17 mouse cellular contexts compared by ENCODE assay signal in the genomic region with DNA sequence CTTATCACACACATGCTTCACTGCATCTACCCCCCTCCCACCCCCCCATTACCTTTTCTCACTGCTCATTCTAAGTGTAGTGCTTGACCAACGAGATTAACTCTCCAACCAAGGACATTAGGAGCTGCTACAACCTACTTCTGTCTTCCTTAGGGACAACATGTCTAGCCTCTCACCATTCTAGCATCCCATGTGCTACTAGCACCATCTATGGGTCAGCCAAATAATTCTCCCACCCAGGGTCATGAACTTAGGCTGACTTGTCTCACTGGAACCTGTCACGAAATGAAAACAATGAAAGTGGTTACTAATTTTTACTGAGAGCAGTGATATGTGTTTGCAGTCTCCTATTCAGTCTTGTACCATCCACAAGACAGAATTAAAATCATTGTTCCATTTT.
DNase-seq lines count a peak whose midpoint lies in the region; ATAC-seq and TF ChIP-seq lines count a peak whose summit lies in the region.
"Had no signal": no experiment of that assay in that cellular context is flagged by ENCODE, and none has a peak within 500 bp of the region (broad histone marks: within the 10 kb centered on the region; RNA-seq: fewer than 3 reads in every experiment).

No protein-coding gene starts in this region.

- WGBS in heart, adult 2 months: 33% methylated on average over 2 of the region's 2 CpGs
- 38% methylated on average over 2 of the region's 2 CpGs for WGBS in heart, embryonic 11.5 days (ENCODE audit: insufficient replicate concordance)
- WGBS in lung, postnatal 0 days: 47% methylated on average over 2 of the region's 2 CpGs

- no peaks in the 10 kb centered on the region for H3K27me3 ChIP-seq in heart, adult 2 months (ENCODE audit: control insufficient read depth, insufficient read depth, low read length)
- H3K27me3 ChIP-seq in heart, embryonic 11.5 days (ENCODE audit: control insufficient read depth, insufficient read depth, low read length): no peaks in the 10 kb centered on the region
- no peaks in the 10 kb centered on the region for H3K27me3 ChIP-seq in lung, postnatal 0 days (replicated peaks; ENCODE audit: insufficient read depth, low read length)
- H3K27me3 ChIP-seq in MEL (ENCODE audit: control insufficient read depth in 1 of 2, insufficient read depth in 2 of 2, low read length in 2 of 2): no peaks in the 10 kb centered on the region
- H3K27me3 ChIP-seq: embryonic facial prominence, embryonic 13.5 days; forebrain, embryonic 13.5 days; liver, embryonic 13.5 days; midbrain, embryonic 12.5 days had no signal

- H3K4me2 ChIP-seq in heart, embryonic 11.5 days: no peak overlapping the region
- no peak overlapping the region for H3K4me2 ChIP-seq in lung, postnatal 0 days (replicated peaks; ENCODE audit: low read depth, low read length)
- H3K4me2 ChIP-seq: embryonic facial prominence, embryonic 13.5 days; forebrain, embryonic 13.5 days; liver, embryonic 13.5 days; midbrain, embryonic 12.5 days had no signal

- H3K9ac ChIP-seq in heart, adult 2 months (ENCODE audit: low read depth, low read length): no peak overlapping the region
- no peak overlapping the region for H3K9ac ChIP-seq in heart, embryonic 11.5 days (ENCODE audit: low read depth, low read length)
- no peak overlapping the region for H3K9ac ChIP-seq in lung, postnatal 0 days (replicated peaks; ENCODE audit: low read depth)
- H3K9ac ChIP-seq in MEL (ENCODE audit: control insufficient read depth, low read depth, low read length, poor library complexity, severe bottlenecking): no peak overlapping the region
- H3K9ac ChIP-seq: embryonic facial prominence, embryonic 13.5 days; forebrain, embryonic 13.5 days; liver, embryonic 13.5 days; midbrain, embryonic 12.5 days had no signal

- no peak overlapping the region for H3K4me3 ChIP-seq in heart, adult 2 months
- H3K4me3 ChIP-seq in heart, embryonic 11.5 days (ENCODE audit: low read depth, low read length): no peak overlapping the region
- H3K4me3 ChIP-seq in lung, postnatal 0 days (ENCODE audit: low read depth, low read length): no peak overlapping the region
- no peak overlapping the region for H3K4me3 ChIP-seq in MEL (ENCODE audit: control insufficient read depth in 1 of 2, insufficient read depth in 1 of 2, low read depth in 2 of 2, low read length in 2 of 2)
- H3K4me3 ChIP-seq: embryonic facial prominence, embryonic 13.5 days; forebrain, embryonic 13.5 days; liver, embryonic 13.5 days; midbrain, embryonic 12.5 days had no signal

- H3K9me3 ChIP-seq in heart, embryonic 11.5 days (replicated peaks; ENCODE audit: control insufficient read depth, low read length): no peaks in the 10 kb centered on the region
- no peaks in the 10 kb centered on the region for H3K9me3 ChIP-seq in lung, postnatal 0 days (ENCODE audit: low read length)
- no peaks in the 10 kb centered on the region for H3K9me3 ChIP-seq in MEL (replicated peaks; ENCODE audit: insufficient read depth, low read length)
- H3K9me3 ChIP-seq: embryonic facial prominence, embryonic 13.5 days; forebrain, embryonic 13.5 days; liver, embryonic 13.5 days; midbrain, embryonic 12.5 days had no signal

- H3K27ac ChIP-seq in heart, adult 2 months: no peak overlapping the region
- no peak overlapping the region for H3K27ac ChIP-seq in heart, embryonic 11.5 days (ENCODE audit: low read depth, low read length)
- no peak overlapping the region for H3K27ac ChIP-seq in lung, postnatal 0 days (ENCODE audit: low read length)
- H3K27ac ChIP-seq in MEL (ENCODE audit: control insufficient read depth, low read depth, low read length): no peak overlapping the region
- H3K27ac ChIP-seq: embryonic facial prominence, embryonic 13.5 days; forebrain, embryonic 13.5 days; hindbrain, postnatal 0 days; midbrain, embryonic 12.5 days had no signal

- H3K36me3 ChIP-seq in heart, adult 2 months (ENCODE audit: control insufficient read depth, insufficient read depth, low read length): no peaks in the 10 kb centered on the region
- peaks cover 5% of the 10 kb centered on the region; the same call in 1 of the 2 replicates for H3K36me3 ChIP-seq in heart, embryonic 11.5 days (ENCODE audit: control insufficient read depth, insufficient read depth, low read length)
- H3K36me3 ChIP-seq in lung, postnatal 0 days (ENCODE audit: insufficient read depth, low read length): peaks cover 15% of the 10 kb centered on the region; the same call in 1 of the 2 replicates
- H3K36me3 ChIP-seq in MEL (ENCODE audit: control insufficient read depth in 1 of 2, insufficient read depth in 2 of 2, low read length in 2 of 2): peaks cover 0 to 24% of the 10 kb centered on the region in 2 experiments; a peak in 2 of 4 replicates

- DNase-seq in heart, adult 2 months: no peak
- DNase-seq in lung, postnatal 0 days (ENCODE audit: low spot score): no peak
- DNase-seq in lung, adult 18-20 months: no peak
- DNase-seq in MEL (ENCODE audit: low read depth, low spot score): no peak
- peak; percentile 60 for DNase-seq in lung, postnatal 36 days
- DNase-seq in ovary, adult 18-20 months (ENCODE audit: low spot score): no peak
- DNase-seq: cerebellum, adult 9-11 months; gastrocnemius, postnatal 25 days; kidney, postnatal 10 days; liver, embryonic 13.5 days; thymus, adult 18-20 months had no signal

- peaks cover 1% of the 10 kb centered on the region; the same call in 1 of the 2 replicates for H3K4me1 ChIP-seq in heart, adult 2 months (ENCODE audit: control insufficient read depth, insufficient read depth, low read length)
- peaks cover 12% of the 10 kb centered on the region; the same call in 1 of the 2 replicates for H3K4me1 ChIP-seq in heart, embryonic 11.5 days (ENCODE audit: control insufficient read depth, insufficient read depth, low read length)
- no peaks in the 10 kb centered on the region for H3K4me1 ChIP-seq in lung, postnatal 0 days (ENCODE audit: insufficient read depth, low read depth, low read length)
- peaks cover 14 to 24% of the 10 kb centered on the region in 2 experiments for H3K4me1 ChIP-seq in MEL (ENCODE audit: control insufficient read depth in 1 of 2, insufficient read depth in 2 of 2, low read length in 2 of 2)
- H3K4me1 ChIP-seq: embryonic facial prominence, embryonic 13.5 days; forebrain, embryonic 13.5 days; midbrain, embryonic 12.5 days had no signal

- no peak for TF ChIP-seq POLR2A in heart, adult 2 months (IDR thresholded peaks at IDR 0.05; ENCODE audit: insufficient read depth, low read depth, low read length)
- TF ChIP-seq POLR2A in MEL (IDR thresholded peaks at IDR 0.05; ENCODE audit: control insufficient read depth in 1 of 2, insufficient read depth in 1 of 2, low read depth in 1 of 2, low read length in 2 of 2, poor library complexity in 1 of 2): no peak

- no peak for ATAC-seq in heart, embryonic 11.5 days (replicated peaks; ENCODE audit: insufficient number of reproducible peaks, low FRiP score, low TSS enrichment)
- no peak for ATAC-seq in lung, postnatal 0 days
- no peak for ATAC-seq in granulocyte monocyte progenitor cell, adult 5-6 weeks (replicated peaks; ENCODE audit: poor library complexity, severe bottlenecking)
- ATAC-seq: forebrain, embryonic 13.5 days; hindbrain, postnatal 0 days had no signal

- no peak for TF ChIP-seq EP300 in heart, adult 2 months (IDR thresholded peaks at IDR 0.05; ENCODE audit: insufficient read depth, low read depth, low read length)
- TF ChIP-seq EP300 in lung, postnatal 0 days (IDR thresholded peaks at IDR 0.05): no peak
- TF ChIP-seq EP300 in MEL (IDR thresholded peaks at IDR 0.05; ENCODE audit: low read depth in 1 of 2, low read length in 2 of 2): no peak

- TF ChIP-seq CTCF in heart, adult 2 months (IDR thresholded peaks at IDR 0.05): peak; percentile 53
- TF ChIP-seq CTCF in lung, postnatal 0 days (IDR thresholded peaks at IDR 0.05): peak; percentile 54
- TF ChIP-seq CTCF in MEL (IDR thresholded peaks at IDR 0.05 in 2 of 3, conservative IDR thresholded peaks at IDR 0.05 in 1 of 3; ENCODE audit: control insufficient read depth in 1 of 3, insufficient read depth in 1 of 3, low read depth in 2 of 3, low read length in 3 of 3, poor library complexity in 1 of 3, severe bottlenecking in 1 of 3): peak in 1 of 3 experiments; percentile 28; a peak in 2 of 6 replicates

- peak; percentile 19 for TF ChIP-seq RAD21 in MEL (IDR thresholded peaks at IDR 0.05; ENCODE audit: low read depth, low read length)

- H3K79me2 ChIP-seq in heart, adult 2 months (replicated peaks; ENCODE audit: control insufficient read depth, insufficient read depth, low read length): no peaks in the 10 kb centered on the region
- no peaks in the 10 kb centered on the region for H3K79me2 ChIP-seq in MEL (ENCODE audit: control insufficient read depth, insufficient read depth, low read length, poor library complexity)

- intact Hi-C loops in heart, adult 2 months (cut with DNase I): loop anchor here (2.0 kb wide), 1 partner anchor 329 kb away; no protein-coding TSS in a partner anchor

TF ChIP-seq in MEL, 35 proteins besides CTCF, POLR2A, EP300 and RAD21:
- no peak for TF ChIP-seq ETS1 (IDR thresholded peaks at IDR 0.05; ENCODE audit: low read depth, low read length)
- no peak for TF ChIP-seq ELF1 (IDR thresholded peaks at IDR 0.05; ENCODE audit: low read depth, low read length)
- TF ChIP-seq TCF12 (IDR thresholded peaks at IDR 0.05; ENCODE audit: low read depth, low read length): no peak
